Mouse (Mus musculus) forebrain, embryonic 15.5 days (tissue): Measurements from ENCODE around the gene Rgs1. TPM values are rescaled to one million over a fixed set of nuclear protein-coding genes. Genes with fewer than 3 reads are reported as not detected.

Experiments
- ATAC-seq: fragments of 200-750 bp; cut with Nextera tagmentation; replicated peaks from 2 replicates; pipeline ENCODE4 v1.8.0; 2017; ENCODE audit warnings: mild to moderate bottlenecking, moderate TSS enrichment, moderate library complexity
- H3K27ac ChIP-seq: fragments of 300-500 bp; sonication (generic); replicated peaks from 2 replicates; pipeline ENCODE4 v1.5.1; 2015; ENCODE audit warnings: mild to moderate bottlenecking, inconsistent platforms
- H3K27me3 ChIP-seq: fragments of 300-500 bp; sonication (generic); 2 replicates; pipeline ENCODE4 v1.6.1; 2015; ENCODE audit warnings: inconsistent platforms
- H3K36me3 ChIP-seq: fragments of 300-500 bp; sonication (generic); 2 replicates; pipeline ENCODE4 v1.6.1; 2015; ENCODE audit warnings: mild to moderate bottlenecking, inconsistent platforms
- H3K4me1 ChIP-seq: fragments of 300-500 bp; sonication (generic); 2 replicates; pipeline ENCODE4 v1.6.1; 2015; ENCODE audit warnings: inconsistent platforms
- H3K4me2 ChIP-seq: fragments of 300-500 bp; sonication (generic); replicated peaks from 2 replicates; pipeline ENCODE4 v1.6.1; 2015; ENCODE audit warnings: mild to moderate bottlenecking, inconsistent platforms
- H3K4me3 ChIP-seq: fragments of 300-500 bp; sonication (generic); 2 replicates; pipeline ENCODE4 v1.5.1; 2015; ENCODE audit warnings: mild to moderate bottlenecking, inconsistent platforms
- H3K9ac ChIP-seq: fragments of 300-500 bp; sonication (generic); replicated peaks from 2 replicates; pipeline ENCODE4 v1.6.1; 2015; ENCODE audit warnings: mild to moderate bottlenecking, inconsistent platforms
- H3K9me3 ChIP-seq: fragments of 300-500 bp; sonication (generic); 2 replicates; pipeline ENCODE4 v1.6.1; 2016; ENCODE audit warnings: inconsistent platforms
- WGBS: fragments of 180-500 bp; shearing (Covaris S2); methylation state at CpG from one replicate; pipeline ENCODE4 v1.1.7; 2015; ENCODE audit warnings: mixed read lengths; 5-methylcytosine and 5-hydroxymethylcytosine counted together
- polyA plus RNA-seq: library from polyadenylated mRNA; unstranded; fragments of >200 nt; fragmentation: Nextera tagmentation; extraction: Ambion mirVana; gene quantifications from 2 replicates; pipeline ENCODE4 v1.2.1, GENCODE M21; 2015

Gene Rgs1
- polyA plus RNA-seq, 1 experiment from 2014 or later: not detected

- H3K4me3 ChIP-seq: no peak overlapping the region
- WGBS: 100% methylated on average over 1 of the region's 1 CpGs
These were observed 1.7 kb downstream of the Rgs1 start for GRCm38 (mm10) chr1:144247382-144247781.

GRCm38 (mm10) chr1:144243511-144243910 lies 5.5 kb downstream of the Rgs1 start:
- H3K9ac ChIP-seq: no peak overlapping the region
- H3K27me3 ChIP-seq: no peaks in the 10 kb centered on the region
- H3K4me1 ChIP-seq: no peaks in the 10 kb centered on the region
- H3K9me3 ChIP-seq: no peaks in the 10 kb centered on the region
- ATAC-seq: 0 out of 2 replicates have a peak, but pooled peaks have one; percentile 16
- H3K36me3 ChIP-seq: no peaks in the 10 kb centered on the region
- no peak overlapping the region for H3K27ac ChIP-seq
- no peak overlapping the region for H3K4me2 ChIP-seq
- 78% methylated on average over 1 of the region's 1 CpGs for WGBS
- H3K4me3 ChIP-seq: no peak overlapping the region

More at GRCm38 (mm10) chr1:144247382-144247781, 1.7 kb downstream of the Rgs1 start:
- Histone ChIP-seq H3K9ac (no peak overlapping the region), H3K9me3 (no peaks in the 10 kb centered on the region), H3K27me3 (no peaks in the 10 kb centered on the region), H3K4me1 (no peaks in the 10 kb centered on the region), H3K4me2 (no peak overlapping the region), H3K36me3 (no peaks in the 10 kb centered on the region), H3K27ac (no peak overlapping the region)
- ATAC-seq: no peak

- no peaks in the 10 kb centered on the region for H3K4me1 ChIP-seq
- H3K9me3 ChIP-seq: no peaks in the 10 kb centered on the region
- H3K4me3 ChIP-seq: no peak overlapping the region
- no peak overlapping the region for H3K27ac ChIP-seq
- no peaks in the 10 kb centered on the region for H3K27me3 ChIP-seq
- no peak for ATAC-seq
- WGBS: 78% methylated on average over 2 of the region's 2 CpGs
- H3K36me3 ChIP-seq: no peaks in the 10 kb centered on the region
- H3K9ac ChIP-seq: no peak overlapping the region
- no peak overlapping the region for H3K4me2 ChIP-seq
These were observed 9.8 kb downstream of the Rgs1 start for GRCm38 (mm10) chr1:144239195-144239594.

GRCm38 (mm10) chr1:144215230-144215629 lies 33.8 kb downstream of the Rgs1 start:
- H3K4me2 ChIP-seq: no peak overlapping the region
- no peak overlapping the region for H3K9ac ChIP-seq
- no peaks in the 10 kb centered on the region for H3K4me1 ChIP-seq
- H3K36me3 ChIP-seq: no peaks in the 10 kb centered on the region
- no peaks in the 10 kb centered on the region for H3K27me3 ChIP-seq
- H3K27ac ChIP-seq: no peak overlapping the region
- H3K4me3 ChIP-seq: no peak overlapping the region
- no peak for ATAC-seq
- no peaks in the 10 kb centered on the region for H3K9me3 ChIP-seq

- Histone ChIP-seq H3K27ac (no peak overlapping the region), H3K27me3 (no peaks in the 10 kb centered on the region), H3K4me3 (no peak overlapping the region), H3K4me2 (no peak overlapping the region), H3K9ac (no peak overlapping the region), H3K36me3 (no peaks in the 10 kb centered on the region), H3K9me3 (no peaks in the 10 kb centered on the region), H3K4me1 (no peaks in the 10 kb centered on the region)
- ATAC-seq: no peak
- 79% methylated on average over 3 of the region's 3 CpGs for WGBS
These were observed 38.1 kb downstream of the Rgs1 start for GRCm38 (mm10) chr1:144210912-144211311.

GRCm38 (mm10) chr1:144206281-144207061 lies 42.6 kb downstream of the Rgs1 start:
- Histone ChIP-seq H3K27ac (no peak overlapping the region), H3K9ac (no peak overlapping the region), H3K4me1 (no peaks in the 10 kb centered on the region), H3K4me2 (no peak overlapping the region), H3K36me3 (no peaks in the 10 kb centered on the region), H3K9me3 (no peaks in the 10 kb centered on the region), H3K4me3 (no peak overlapping the region), H3K27me3 (no peaks in the 10 kb centered on the region)
- 72% methylated on average over 7 of the region's 7 CpGs for WGBS
- no peak for ATAC-seq

- no peaks in the 10 kb centered on the region for H3K9me3 ChIP-seq
- H3K27ac ChIP-seq: no peak overlapping the region
- no peak for ATAC-seq
- H3K4me3 ChIP-seq: no peak overlapping the region
- WGBS: 92% methylated on average over 2 of the region's 2 CpGs
- no peaks in the 10 kb centered on the region for H3K27me3 ChIP-seq
- H3K36me3 ChIP-seq: no peaks in the 10 kb centered on the region
- no peak overlapping the region for H3K9ac ChIP-seq
- H3K4me2 ChIP-seq: no peak overlapping the region
- no peaks in the 10 kb centered on the region for H3K4me1 ChIP-seq
These were observed 44.3 kb downstream of the Rgs1 start for GRCm38 (mm10) chr1:144204766-144205165.

GRCm38 (mm10) chr1:144202939-144203338 lies 46.1 kb downstream of the Rgs1 start:
- H3K9ac ChIP-seq: no peak overlapping the region
- H3K4me3 ChIP-seq: no peak overlapping the region
- ATAC-seq: no peak
- H3K27ac ChIP-seq: no peak overlapping the region
- H3K4me2 ChIP-seq: no peak overlapping the region
- 96% methylated on average over 4 of the region's 4 CpGs for WGBS
- H3K27me3 ChIP-seq: no peaks in the 10 kb centered on the region
- no peaks in the 10 kb centered on the region for H3K4me1 ChIP-seq
- no peaks in the 10 kb centered on the region for H3K9me3 ChIP-seq
- no peaks in the 10 kb centered on the region for H3K36me3 ChIP-seq

- Histone ChIP-seq H3K27ac (no peak overlapping the region), H3K9me3 (no peaks in the 10 kb centered on the region), H3K36me3 (no peaks in the 10 kb centered on the region), H3K4me2 (no peak overlapping the region), H3K9ac (no peak overlapping the region), H3K27me3 (no peaks in the 10 kb centered on the region), H3K4me1 (no peaks in the 10 kb centered on the region), H3K4me3 (no peak overlapping the region)
- 82% methylated on average over 2 of the region's 2 CpGs for WGBS
- no peak for ATAC-seq
These were observed 48.5 kb downstream of the Rgs1 start for GRCm38 (mm10) chr1:144200496-144200895.

GRCm38 (mm10) chr1:144199538-144199937 lies 49.5 kb downstream of the Rgs1 start:
- H3K9ac ChIP-seq: no peak overlapping the region
- H3K27ac ChIP-seq: no peak overlapping the region
- no peak overlapping the region for H3K4me2 ChIP-seq
- no peak overlapping the region for H3K4me3 ChIP-seq
- H3K27me3 ChIP-seq: no peaks in the 10 kb centered on the region
- 68% methylated on average over 1 of the region's 1 CpGs for WGBS
- H3K9me3 ChIP-seq: no peaks in the 10 kb centered on the region
- H3K4me1 ChIP-seq: no peaks in the 10 kb centered on the region
- ATAC-seq: no peak
- no peaks in the 10 kb centered on the region for H3K36me3 ChIP-seq

GRCm38 (mm10) chr1:144197684-144198083 lies 51.4 kb downstream of the Rgs1 start:
- H3K4me3 ChIP-seq: no peak overlapping the region
- no peak overlapping the region for H3K9ac ChIP-seq
- no peaks in the 10 kb centered on the region for H3K9me3 ChIP-seq
- no peaks in the 10 kb centered on the region for H3K36me3 ChIP-seq
- no peaks in the 10 kb centered on the region for H3K4me1 ChIP-seq
- ATAC-seq: peak; percentile 71; the same call in 1 of the 2 replicates
- H3K4me2 ChIP-seq: no peak overlapping the region
- H3K27me3 ChIP-seq: no peaks in the 10 kb centered on the region
- WGBS: 31% methylated on average over 3 of the region's 3 CpGs
- H3K27ac ChIP-seq: no peak overlapping the region
